Mouse (Mus musculus) lung, postnatal 0 days (tissue): ENCODE data around the gene Ucp3.

Source experiments
- CTCF ChIP-seq: IDR thresholded peaks from 2 replicates; pipeline ENCODE4 v1.5.1; 2016; ENCODE audit warnings: antibody characterized with exemption, mild to moderate bottlenecking
- EP300 ChIP-seq: IDR thresholded peaks from 2 replicates; pipeline ENCODE4 v1.6.1; 2016; ENCODE audit warnings: antibody characterized with exemption, mild to moderate bottlenecking, control low read depth

DNA sequence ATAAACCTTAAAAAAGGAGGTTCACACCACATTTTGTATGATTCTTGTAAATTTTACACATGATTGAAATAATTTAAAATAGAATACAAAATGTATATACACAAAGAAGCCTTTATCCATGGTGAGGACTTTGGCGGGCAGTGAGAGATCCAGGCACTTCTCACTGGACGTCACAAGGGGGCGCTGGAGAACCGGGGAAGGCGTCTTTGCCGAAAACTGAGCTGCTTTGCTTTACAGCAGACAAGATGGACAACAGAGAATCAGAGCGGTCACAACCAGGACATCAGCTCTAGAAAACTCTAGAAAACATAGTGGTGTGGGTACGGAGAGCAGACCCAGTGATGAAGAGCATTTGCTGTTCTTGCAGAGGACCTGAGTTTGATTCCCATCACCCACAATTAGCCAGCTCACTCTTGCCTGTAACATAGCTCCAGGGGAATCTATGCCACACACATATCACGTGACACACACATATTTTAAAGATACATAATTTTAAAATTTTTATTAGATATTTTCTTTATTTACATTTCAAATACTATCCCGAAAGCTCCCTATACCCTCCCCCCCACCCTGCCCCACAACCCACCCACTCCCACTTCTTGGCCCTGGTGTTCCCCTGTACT, 48.0 kb downstream of the Ucp3 start:
- peak; percentile 96 for TF ChIP-seq CTCF
- TF ChIP-seq EP300, result no peak
